Mouse (Mus musculus): ENCODE results near the gene Fut4. TPM values are rescaled to one million over a fixed set of nuclear protein-coding genes. Genes with fewer than 3 reads are reported as not detected.

Fut4 gene
- polyA plus RNA-seq, 1 experiment from 2014 or later: 1.9 TPM

GRCm38 (mm10) chr9:14739498-14740150 lies 12.6 kb downstream of the Fut4 start:
- ATAC-seq (ENCODE audit: low FRiP score, low TSS enrichment) (no peak), DNase-seq (no peak)
- Histone ChIP-seq H3K27ac (replicated peaks; ENCODE audit: low read depth, low read length) (no peak overlapping the region), H3K4me3 (replicated peaks; ENCODE audit: low read depth, low read length) (no peak overlapping the region), H3K4me2 (ENCODE audit: low read length) (no peak overlapping the region), H3K36me3 (ENCODE audit: control insufficient read depth, insufficient read depth, low read length) (no peaks in the 10 kb centered on the region), H3K4me1 (ENCODE audit: control insufficient read depth, insufficient read depth, low read length) (no peaks in the 10 kb centered on the region), H3K9ac (replicated peaks; ENCODE audit: low read length) (no peak overlapping the region), H3K27me3 (ENCODE audit: control insufficient read depth, insufficient read depth, low read length) (no peaks in the 10 kb centered on the region), H3K9me3 (ENCODE audit: control insufficient read depth, low read length) (no peaks in the 10 kb centered on the region)
- WGBS: 90% methylated on average over 4 of the region's 4 CpGs

DNA sequence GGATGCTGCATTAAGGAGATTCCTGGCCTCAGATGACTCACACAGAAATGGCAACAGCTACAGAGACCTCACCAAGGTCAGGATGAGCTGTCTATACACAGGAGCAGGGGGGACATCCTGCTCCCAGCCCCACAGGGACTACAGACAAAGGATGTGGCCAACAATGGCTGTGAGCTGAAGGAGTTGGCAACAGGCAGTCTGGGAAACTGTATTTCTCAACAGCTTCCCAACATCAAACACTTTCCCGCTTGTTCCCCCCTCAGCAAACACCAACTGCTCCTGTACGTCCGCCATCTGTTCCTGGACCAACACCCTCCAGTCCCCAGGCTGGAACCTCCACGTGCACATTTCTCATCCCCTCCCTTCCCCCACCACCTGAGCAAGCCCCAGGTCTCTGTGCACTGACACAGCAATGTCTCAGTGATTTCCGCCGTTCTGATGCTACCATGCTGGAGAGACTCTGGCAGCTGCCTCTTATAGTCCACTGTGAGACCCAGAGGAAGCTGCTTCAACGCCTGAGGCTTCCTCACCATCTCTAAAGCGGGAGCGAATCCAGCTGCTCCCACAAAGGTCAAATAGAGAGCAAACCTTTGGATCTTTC lies 21.2 kb downstream of the Fut4 start:
- no peaks in the 10 kb centered on the region for H3K27me3 ChIP-seq (ENCODE audit: control insufficient read depth, insufficient read depth, low read length)
- DNase-seq (no peak), ATAC-seq (ENCODE audit: low FRiP score, low TSS enrichment) (no peak)
- WGBS: 62% methylated on average over 9 of the region's 9 CpGs
- no peak overlapping the region for H3K4me2 ChIP-seq (ENCODE audit: low read length)
- H3K4me1 ChIP-seq (ENCODE audit: control insufficient read depth, insufficient read depth, low read length): no peaks in the 10 kb centered on the region
- H3K9me3 ChIP-seq (ENCODE audit: control insufficient read depth, low read length): no peaks in the 10 kb centered on the region
- H3K4me3 ChIP-seq (replicated peaks; ENCODE audit: low read depth, low read length): no peak overlapping the region
- H3K36me3 ChIP-seq (ENCODE audit: control insufficient read depth, insufficient read depth, low read length): no peaks in the 10 kb centered on the region
- H3K9ac ChIP-seq (replicated peaks; ENCODE audit: low read length): no peak overlapping the region
- H3K27ac ChIP-seq (replicated peaks; ENCODE audit: low read depth, low read length): no peak overlapping the region

DNA sequence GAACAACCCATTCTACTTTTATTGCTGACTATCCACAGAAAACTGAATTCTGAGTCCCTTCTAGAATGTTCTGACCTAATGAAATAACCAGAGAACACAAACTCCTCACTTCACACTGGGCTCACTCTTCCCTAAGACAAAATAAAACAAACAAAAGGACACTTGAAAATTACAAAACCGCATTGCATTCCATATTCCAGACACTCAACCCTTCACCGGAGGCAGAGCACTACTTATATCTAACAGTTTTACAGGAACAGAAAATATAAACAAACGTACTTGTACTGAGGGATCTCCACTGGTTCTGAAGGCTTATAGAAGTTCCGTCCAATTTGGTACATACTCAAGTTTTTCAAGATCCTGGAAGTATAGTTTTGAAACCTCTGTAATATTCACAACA lies 23.8 kb downstream of the Fut4 start:
- 87% methylated on average over 4 of the region's 4 CpGs for WGBS
- H3K4me3 ChIP-seq (replicated peaks; ENCODE audit: low read depth, low read length): no peak overlapping the region
- ATAC-seq (ENCODE audit: low FRiP score, low TSS enrichment) (no peak), DNase-seq (no peak)
- H3K4me1 ChIP-seq (ENCODE audit: control insufficient read depth, insufficient read depth, low read length): no peaks in the 10 kb centered on the region
- no peak overlapping the region for H3K9ac ChIP-seq (replicated peaks; ENCODE audit: low read length)
- H3K9me3 ChIP-seq (ENCODE audit: control insufficient read depth, low read length): no peaks in the 10 kb centered on the region
- H3K36me3 ChIP-seq (ENCODE audit: control insufficient read depth, insufficient read depth, low read length): no peaks in the 10 kb centered on the region
- no peak overlapping the region for H3K4me2 ChIP-seq (ENCODE audit: low read length)
- no peaks in the 10 kb centered on the region for H3K27me3 ChIP-seq (ENCODE audit: control insufficient read depth, insufficient read depth, low read length)
- no peak overlapping the region for H3K27ac ChIP-seq (replicated peaks; ENCODE audit: low read depth, low read length)

DNA sequence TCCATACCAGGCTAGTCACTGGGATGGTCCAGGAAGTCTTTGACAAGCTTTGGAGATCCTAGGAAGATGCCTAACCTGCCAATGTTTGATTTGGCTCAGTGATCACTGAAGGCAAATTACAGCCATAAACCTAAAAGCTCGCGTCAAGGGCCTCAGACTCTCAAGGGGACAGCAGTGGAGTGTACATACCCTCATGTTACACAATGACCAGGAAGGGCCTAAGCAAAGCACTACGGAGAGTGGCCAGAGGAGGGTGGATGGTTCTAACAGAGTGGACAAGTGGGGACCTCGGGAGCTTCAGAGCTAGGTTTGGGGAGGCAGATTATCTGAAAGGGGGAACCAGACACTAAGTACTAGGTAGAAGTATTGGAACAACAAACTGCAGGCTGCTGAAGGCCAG lies 25.6 kb downstream of the Fut4 start:
- H3K27ac ChIP-seq (replicated peaks; ENCODE audit: low read depth, low read length): no peak overlapping the region
- 95% methylated on average over 4 of the region's 4 CpGs for WGBS
- no peaks in the 10 kb centered on the region for H3K4me1 ChIP-seq (ENCODE audit: control insufficient read depth, insufficient read depth, low read length)
- no peak overlapping the region for H3K4me2 ChIP-seq (ENCODE audit: low read length)
- ATAC-seq (ENCODE audit: low FRiP score, low TSS enrichment): no peak
- no peaks in the 10 kb centered on the region for H3K27me3 ChIP-seq (ENCODE audit: control insufficient read depth, insufficient read depth, low read length)
- no peaks in the 10 kb centered on the region for H3K36me3 ChIP-seq (ENCODE audit: control insufficient read depth, insufficient read depth, low read length)
- H3K4me3 ChIP-seq (replicated peaks; ENCODE audit: low read depth, low read length): no peak overlapping the region
- no peak overlapping the region for H3K9ac ChIP-seq (replicated peaks; ENCODE audit: low read length)
- no peak for DNase-seq
- no peaks in the 10 kb centered on the region for H3K9me3 ChIP-seq (ENCODE audit: control insufficient read depth, low read length)

- Histone ChIP-seq H3K9ac (replicated peaks; ENCODE audit: low read length) (no peak overlapping the region), H3K27ac (replicated peaks; ENCODE audit: low read depth, low read length) (no peak overlapping the region), H3K36me3 (ENCODE audit: control insufficient read depth, insufficient read depth, low read length) (no peaks in the 10 kb centered on the region), H3K27me3 (ENCODE audit: control insufficient read depth, insufficient read depth, low read length) (no peaks in the 10 kb centered on the region), H3K4me3 (replicated peaks; ENCODE audit: low read depth, low read length) (no peak overlapping the region), H3K4me2 (ENCODE audit: low read length) (no peak overlapping the region), H3K9me3 (ENCODE audit: control insufficient read depth, low read length) (no peaks in the 10 kb centered on the region), H3K4me1 (ENCODE audit: control insufficient read depth, insufficient read depth, low read length) (no peaks in the 10 kb centered on the region)
- WGBS: 84% methylated on average over 6 of the region's 6 CpGs
- ATAC-seq (ENCODE audit: low FRiP score, low TSS enrichment): no peak
- no peak for DNase-seq
These were observed 26.2 kb downstream of the Fut4 start for GRCm38 (mm10) chr9:14726005-14726404.

DNA sequence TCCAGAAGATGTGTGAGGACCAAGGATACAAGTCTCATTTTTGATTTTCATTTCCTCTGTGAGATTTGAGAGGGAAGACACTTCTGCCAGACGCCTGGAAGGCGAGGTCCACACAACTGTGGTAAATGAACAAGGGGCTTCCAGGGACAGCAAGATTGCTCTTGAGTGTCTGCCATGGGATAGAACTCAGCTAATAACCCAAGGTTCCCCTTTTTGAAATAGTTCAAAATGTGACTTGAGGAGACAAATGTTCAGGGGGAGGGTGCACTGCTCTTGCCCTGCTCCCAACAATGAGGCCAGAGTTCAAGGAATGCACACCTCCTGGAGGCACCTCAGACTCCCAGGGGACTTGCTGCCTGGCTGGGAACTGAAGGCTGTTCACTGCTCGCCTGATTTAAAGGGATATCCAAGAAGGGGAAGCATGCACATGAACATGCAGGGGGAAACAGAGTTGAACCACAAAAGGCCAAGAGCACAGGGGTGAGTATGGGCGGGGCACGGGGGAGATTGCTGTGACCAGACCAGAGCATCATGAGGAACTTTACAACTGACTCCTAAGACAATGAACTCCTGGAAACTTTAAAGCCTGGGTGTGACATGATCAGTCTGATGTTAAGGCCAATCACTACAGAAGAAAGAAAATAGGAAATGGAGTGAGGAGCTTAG lies 27.3 kb downstream of the Fut4 start:
- Histone ChIP-seq H3K4me1 (ENCODE audit: control insufficient read depth, insufficient read depth, low read length) (no peaks in the 10 kb centered on the region), H3K27me3 (ENCODE audit: control insufficient read depth, insufficient read depth, low read length) (no peaks in the 10 kb centered on the region), H3K27ac (replicated peaks; ENCODE audit: low read depth, low read length) (no peak overlapping the region), H3K9me3 (ENCODE audit: control insufficient read depth, low read length) (no peaks in the 10 kb centered on the region), H3K4me2 (ENCODE audit: low read length) (no peak overlapping the region), H3K9ac (replicated peaks; ENCODE audit: low read length) (no peak overlapping the region), H3K4me3 (replicated peaks; ENCODE audit: low read depth, low read length) (no peak overlapping the region), H3K36me3 (ENCODE audit: control insufficient read depth, insufficient read depth, low read length) (no peaks in the 10 kb centered on the region)
- no peak for DNase-seq
- no peak for ATAC-seq (ENCODE audit: low FRiP score, low TSS enrichment)
- WGBS: 74% methylated on average over 5 of the region's 5 CpGs

DNA sequence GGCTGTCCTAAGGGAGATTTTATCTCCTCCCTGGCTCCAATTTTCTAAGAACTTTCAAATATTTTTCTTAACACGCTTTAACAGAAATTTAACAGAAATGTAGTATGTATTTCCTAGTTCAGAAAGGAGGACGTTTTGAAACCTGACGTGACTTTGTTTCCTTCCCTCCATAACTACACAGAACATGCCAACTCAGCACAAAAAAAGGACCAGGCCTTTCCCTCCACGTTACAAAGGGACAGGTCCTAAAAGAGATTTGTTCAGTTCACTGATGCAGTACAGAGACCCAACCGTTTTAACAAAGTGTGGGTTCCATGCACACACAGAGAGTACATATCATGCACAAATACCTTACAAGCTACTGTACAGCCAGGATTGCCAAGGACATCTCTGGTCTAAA lies 30.6 kb downstream of the Fut4 start:
- Histone ChIP-seq H3K4me1 (ENCODE audit: control insufficient read depth, insufficient read depth, low read length) (0 out of 2 replicates have a peak, but pooled peaks cover 3% of the 10 kb centered on the region), H3K9me3 (ENCODE audit: control insufficient read depth, low read length) (no peaks in the 10 kb centered on the region), H3K9ac (replicated peaks; ENCODE audit: low read length) (no peak overlapping the region), H3K27me3 (ENCODE audit: control insufficient read depth, insufficient read depth, low read length) (no peaks in the 10 kb centered on the region), H3K27ac (replicated peaks; ENCODE audit: low read depth, low read length) (no peak overlapping the region), H3K4me3 (replicated peaks; ENCODE audit: low read depth, low read length) (no peak overlapping the region), H3K4me2 (ENCODE audit: low read length) (no peak overlapping the region), H3K36me3 (ENCODE audit: control insufficient read depth, insufficient read depth, low read length) (no peaks in the 10 kb centered on the region)
- whole genome bisulfite sequencing: 81% methylated on average over 5 of the region's 5 CpGs
- no peak for DNase-seq
- no peak for ATAC-seq (ENCODE audit: low FRiP score, low TSS enrichment)

- 60% methylated on average over 2 of the region's 2 CpGs for WGBS
- DNase-seq: no peak
- no peak for ATAC-seq (ENCODE audit: low FRiP score, low TSS enrichment)
- H3K4me1 ChIP-seq (ENCODE audit: control insufficient read depth, insufficient read depth, low read length): 0 out of 2 replicates have a peak, but pooled peaks cover 3% of the 10 kb centered on the region
- no peak overlapping the region for H3K4me3 ChIP-seq (replicated peaks; ENCODE audit: low read depth, low read length)
- no peak overlapping the region for H3K4me2 ChIP-seq (ENCODE audit: low read length)
- H3K27me3 ChIP-seq (ENCODE audit: control insufficient read depth, insufficient read depth, low read length): no peaks in the 10 kb centered on the region
- no peaks in the 10 kb centered on the region for H3K9me3 ChIP-seq (ENCODE audit: control insufficient read depth, low read length)
- no peaks in the 10 kb centered on the region for H3K36me3 ChIP-seq (ENCODE audit: control insufficient read depth, insufficient read depth, low read length)
- H3K9ac ChIP-seq (replicated peaks; ENCODE audit: low read length): no peak overlapping the region
- H3K27ac ChIP-seq (replicated peaks; ENCODE audit: low read depth, low read length): no peak overlapping the region
These were observed 31.8 kb downstream of the Fut4 start for GRCm38 (mm10) chr9:14720384-14720783.

DNA sequence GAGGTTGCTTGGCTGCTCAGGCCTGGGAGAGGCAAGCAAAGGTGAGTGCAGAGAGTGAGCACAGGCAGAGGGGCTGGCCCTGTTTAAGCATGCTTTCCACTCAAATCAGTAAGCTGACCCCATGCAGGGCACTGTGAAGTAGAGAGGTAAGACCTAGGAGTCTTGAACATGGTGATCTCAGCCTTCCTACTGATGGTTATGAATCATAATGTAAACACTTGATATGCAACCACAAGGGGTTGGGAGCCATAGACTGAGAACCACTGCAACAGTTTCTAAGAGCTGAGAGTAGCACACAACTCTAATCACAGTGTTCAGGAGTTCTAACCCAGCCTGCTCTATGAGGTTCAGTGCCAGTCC lies 33.9 kb downstream of the Fut4 start:
- H3K4me1 ChIP-seq (ENCODE audit: control insufficient read depth, insufficient read depth, low read length): 0 out of 2 replicates have a peak, but pooled peaks cover 3% of the 10 kb centered on the region
- no peak overlapping the region for H3K9ac ChIP-seq (replicated peaks; ENCODE audit: low read length)
- H3K9me3 ChIP-seq (ENCODE audit: control insufficient read depth, low read length): no peaks in the 10 kb centered on the region
- ATAC-seq (ENCODE audit: low FRiP score, low TSS enrichment) (no peak), DNase-seq (no peak)
- H3K27me3 ChIP-seq (ENCODE audit: control insufficient read depth, insufficient read depth, low read length): no peaks in the 10 kb centered on the region
- peak overlapping the region; percentile 19; the same call in 1 of the 2 replicates for H3K4me2 ChIP-seq (ENCODE audit: low read length)
- no peaks in the 10 kb centered on the region for H3K36me3 ChIP-seq (ENCODE audit: control insufficient read depth, insufficient read depth, low read length)
- no peak overlapping the region for H3K27ac ChIP-seq (replicated peaks; ENCODE audit: low read depth, low read length)
- H3K4me3 ChIP-seq (replicated peaks; ENCODE audit: low read depth, low read length): no peak overlapping the region
